Mouse (Mus musculus) frontal cortex, adult 2 months (tissue): ENCODE results near the gene Ubfd1. TPM values are rescaled to one million over a fixed set of nuclear protein-coding genes. Genes with fewer than 3 reads are reported as not detected.
A peak's percentile ranks its signal among the peaks of the same experiment; 100 is the strongest.

Experiments
- DNase-seq, 2 experiments: peaks; one replicate each; pipeline ENCODE4 v3.0.0; 2022; ENCODE audit warnings: low spot score in 1 of 2; ENCODE audit errors: extremely low spot score in 1 of 2
- polyA plus RNA-seq: library from polyadenylated mRNA; depleted of rRNA; stranded (reverse); fragments of >200 nt; gene quantifications from 2 replicates; pipeline ENCODE4 v1.2.3, GENCODE M21; 2012; rRNA removed

The Ubfd1 gene
- polyA plus RNA-seq, 1 experiment, result 40.0 TPM

DNA sequence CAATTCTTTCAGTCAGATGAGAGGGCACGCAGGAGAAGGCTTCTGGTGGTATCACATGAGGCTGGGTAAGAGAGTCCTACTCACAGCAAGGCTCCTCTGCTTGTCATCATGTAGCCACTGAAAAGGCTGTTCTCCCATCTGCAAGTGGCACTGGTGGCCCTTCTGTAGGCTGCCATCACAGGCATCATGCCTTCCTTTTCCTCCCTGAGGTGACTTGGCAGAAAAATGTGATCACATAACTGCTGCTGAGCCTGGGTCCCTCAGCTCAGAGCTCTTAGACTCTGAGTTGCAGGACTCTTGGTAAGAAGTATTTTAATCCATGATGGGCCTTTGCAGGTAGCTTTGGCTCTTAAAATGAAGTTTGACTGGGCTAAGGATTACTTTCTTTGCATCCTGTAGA, 14.1 kb downstream of the Ubfd1 start:
- DNase-seq, result no peak

DNA sequence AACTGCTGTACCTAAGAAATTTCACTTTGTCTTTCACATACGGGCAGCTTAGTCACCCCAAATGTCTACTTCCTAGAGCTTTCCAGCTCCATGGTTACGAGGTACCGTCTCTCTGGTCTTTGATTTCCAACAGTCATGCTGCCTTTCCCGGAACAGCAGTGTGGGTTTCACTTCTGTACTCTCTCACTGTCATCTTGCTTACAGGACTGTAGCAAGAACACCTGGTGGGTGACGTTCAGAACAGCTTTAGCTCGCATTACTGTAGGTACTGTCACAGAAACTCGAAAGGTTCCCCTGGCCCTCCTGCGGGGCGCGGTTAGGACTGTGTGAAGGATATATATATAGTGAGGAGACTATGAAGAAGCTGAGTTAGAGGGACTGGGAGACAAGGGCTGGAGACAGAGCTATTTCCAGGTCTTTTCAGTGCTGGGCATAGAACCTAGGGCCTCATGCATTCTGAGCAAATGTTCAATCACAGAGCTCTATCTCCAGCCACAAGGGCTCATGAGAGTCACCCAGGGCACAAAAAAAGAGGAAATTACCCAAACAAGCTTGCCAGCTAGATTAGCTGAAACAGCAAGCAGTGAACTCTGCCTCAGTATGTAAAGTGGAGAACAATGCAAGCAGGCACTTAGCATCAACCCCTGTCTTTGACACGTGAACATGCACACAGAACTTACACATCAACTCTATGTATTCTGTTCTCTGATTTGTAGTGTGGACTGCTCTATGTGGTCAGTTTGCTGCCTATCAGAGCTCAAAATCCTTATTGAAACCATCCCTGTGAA, 20.4 kb downstream of the Ubfd1 start:
- DNase-seq, result no peak

DNA sequence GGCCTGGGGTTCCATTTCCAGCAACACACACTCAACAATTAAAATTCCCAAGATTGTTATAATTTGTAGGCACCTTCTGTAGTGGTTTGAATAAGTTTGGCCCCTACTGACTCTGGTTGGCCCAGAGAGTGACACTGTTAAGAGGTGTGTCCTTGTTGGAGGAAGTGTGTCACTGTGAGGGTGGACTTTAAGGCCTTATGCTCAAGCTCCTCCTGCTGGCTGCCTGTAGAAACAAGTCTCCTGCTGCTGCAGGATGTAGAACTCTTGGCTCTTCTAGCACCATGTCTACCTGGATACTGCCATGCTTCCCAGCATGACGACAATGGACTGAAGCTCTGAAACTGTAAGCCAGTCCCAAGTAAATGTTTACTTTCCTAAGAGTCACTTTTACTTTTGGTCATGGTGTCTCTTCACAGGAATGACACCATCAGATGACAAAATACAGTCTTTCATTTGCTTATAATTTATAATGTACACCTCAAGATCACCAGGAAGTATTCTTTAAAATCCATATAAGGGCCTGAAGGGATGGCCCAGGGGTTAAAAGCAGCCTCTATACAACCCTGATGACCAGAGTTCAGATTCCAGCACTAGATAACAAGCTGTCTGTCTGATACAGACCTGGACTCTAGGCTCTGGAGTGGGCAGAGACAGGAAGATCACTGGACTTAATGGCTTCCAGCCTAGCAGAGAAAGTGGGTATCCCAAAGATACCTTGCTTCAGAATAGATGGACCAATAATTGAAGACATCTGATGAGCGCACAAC, 27.8 kb downstream of the Ubfd1 start:
- no peak for DNase-seq

DNA sequence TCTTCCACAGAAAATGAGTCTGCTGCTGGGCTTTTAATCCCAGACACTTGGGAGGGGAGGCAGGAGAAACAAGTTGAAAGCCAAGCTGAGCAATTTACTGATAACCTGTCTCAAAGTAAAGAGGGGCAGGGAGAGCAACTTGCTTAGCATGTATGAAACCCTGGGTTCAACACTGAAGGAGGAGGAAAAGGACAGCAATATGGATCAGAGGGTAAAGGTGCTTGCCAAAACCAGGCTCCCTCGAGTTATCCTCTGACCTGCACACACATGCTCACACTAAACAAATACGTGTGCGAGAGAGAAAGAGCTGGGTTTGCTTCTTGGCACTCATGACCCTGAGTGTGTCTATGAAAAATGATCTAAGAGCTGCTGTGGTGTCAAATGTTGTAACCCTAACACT, 31.0 kb downstream of the Ubfd1 start:
- DNase-seq, result no peak

DNA sequence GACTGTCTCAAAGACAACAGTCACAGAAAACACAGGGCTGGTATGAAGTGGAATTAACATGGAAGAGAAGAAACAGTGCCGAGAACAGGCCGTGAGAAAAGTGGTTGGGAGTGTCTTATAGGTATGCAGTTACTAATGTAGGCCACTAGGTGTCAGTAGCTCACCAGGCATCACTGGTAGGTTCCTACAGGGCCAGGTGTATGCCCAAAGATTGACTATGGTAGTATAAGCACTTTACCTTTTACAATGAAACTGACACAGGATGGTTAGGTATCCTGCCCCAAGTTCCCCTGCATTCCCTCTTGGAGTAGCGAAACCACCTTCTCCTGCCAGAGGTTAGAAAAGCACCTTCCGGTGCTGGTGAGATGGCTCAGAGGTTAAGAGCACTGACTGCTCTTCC, 32.2 kb downstream of the Ubfd1 start:
- peak in 1 of 2 experiments; percentile 58 for DNase-seq

DNA sequence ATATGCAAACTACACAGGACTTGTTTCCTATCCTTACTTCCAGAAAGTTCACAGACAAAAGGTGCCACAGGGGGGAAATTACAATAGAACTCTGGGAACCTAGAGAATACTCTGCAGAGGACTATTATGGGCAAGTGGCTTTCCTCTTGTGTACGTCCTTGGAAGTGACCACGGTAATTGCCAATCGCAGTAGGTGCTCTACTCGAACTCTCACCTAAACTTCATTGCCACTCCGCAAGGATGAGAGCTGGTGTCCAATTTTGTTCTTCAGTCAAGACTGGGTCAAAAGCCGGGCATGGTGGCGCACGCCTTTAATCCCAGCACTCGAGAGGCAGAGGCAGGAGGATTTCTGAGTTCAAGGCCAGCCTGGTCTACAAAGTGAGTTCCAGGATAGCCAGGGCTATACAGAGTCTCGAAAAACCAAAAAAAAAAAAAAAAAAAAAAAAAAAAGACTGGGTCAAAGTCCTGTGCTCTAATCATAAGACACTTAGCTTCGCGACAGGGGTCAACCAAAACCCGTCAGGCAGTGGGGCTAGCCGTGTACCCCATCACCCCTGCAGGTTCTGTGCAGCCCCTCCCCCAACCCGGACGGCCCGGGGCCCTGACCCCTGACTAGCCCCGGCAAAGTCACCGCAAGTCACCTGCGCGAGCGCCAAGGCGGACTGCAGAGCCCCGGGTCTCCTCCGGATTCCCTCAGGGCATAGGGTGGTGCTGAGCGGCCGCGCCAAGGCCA, 34.2 kb downstream of the Ubfd1 start:
- DNase-seq, result peak in 1 of 2 experiments; percentile 29

DNA sequence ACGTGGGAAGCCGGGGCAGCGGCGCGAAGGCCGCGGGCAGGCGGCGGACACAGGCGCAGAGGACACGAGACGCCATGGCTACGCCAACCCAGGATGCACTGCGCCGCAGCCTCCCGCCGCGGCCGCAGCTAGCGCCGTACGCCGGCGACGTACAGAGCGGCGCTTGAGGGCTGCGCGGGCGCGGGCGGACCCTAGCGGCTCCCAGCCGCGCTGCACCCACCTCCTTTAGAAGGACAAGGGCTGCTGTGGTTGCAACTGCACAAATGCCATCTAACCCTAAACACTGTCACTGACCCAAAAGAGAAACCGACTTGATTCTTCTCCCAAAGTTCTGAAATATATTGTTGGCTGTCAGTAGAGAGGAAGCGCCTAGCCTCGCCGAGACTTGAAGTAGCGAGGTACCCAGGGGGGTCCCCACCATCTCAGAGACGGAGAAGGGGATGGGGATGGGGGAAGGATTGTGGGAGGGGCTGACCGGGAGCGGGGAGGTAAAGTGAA, 34.8 kb downstream of the Ubfd1 start, which contains the start of gene Ndufab1:
TSS of gene Ndufab1 (minus strand) at position 140 of the 498 bp plus-strand sequence.
- peak; percentile 60 to 89 for DNase-seq

DNA sequence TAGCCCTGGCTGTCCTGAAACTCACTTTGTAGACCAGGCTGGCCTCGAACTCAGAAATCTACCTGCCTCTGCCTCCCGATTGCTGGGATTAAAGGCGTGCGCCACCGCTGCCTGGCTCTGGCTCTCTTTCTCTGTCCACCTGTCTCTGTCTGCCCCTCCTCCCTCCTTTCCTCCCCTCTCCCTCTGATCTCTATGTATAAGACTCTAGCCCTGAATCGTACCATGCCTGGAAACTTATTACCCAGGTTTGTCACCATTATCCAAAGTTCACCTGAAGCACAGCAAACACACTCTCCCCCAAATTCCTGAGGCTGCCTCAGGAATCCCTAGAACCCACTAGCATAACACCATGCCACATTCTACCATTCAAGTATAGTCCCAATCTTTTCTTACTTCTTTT, 41.2 kb downstream of the Ubfd1 start:
- DNase-seq, result no peak

DNA sequence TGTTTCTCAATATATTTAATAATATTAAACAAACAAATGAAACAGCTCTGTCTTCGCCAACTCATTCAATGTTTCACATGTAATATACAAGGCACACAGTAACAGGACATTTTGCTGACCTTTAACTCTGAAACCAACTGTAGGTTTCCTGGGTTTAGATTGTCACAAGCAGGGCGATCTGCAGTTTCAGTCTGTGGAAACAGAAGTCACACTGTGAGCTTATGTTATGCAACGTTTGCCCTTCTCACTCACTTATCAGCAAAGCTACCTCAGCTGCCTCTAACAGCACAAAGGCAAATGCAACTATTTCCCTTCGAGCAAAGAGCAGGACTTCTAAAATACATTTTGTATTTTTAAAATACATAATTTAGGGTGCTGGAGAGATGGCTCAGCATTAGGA, 56.5 kb downstream of the Ubfd1 start:
- DNase-seq, result no peak

DNA sequence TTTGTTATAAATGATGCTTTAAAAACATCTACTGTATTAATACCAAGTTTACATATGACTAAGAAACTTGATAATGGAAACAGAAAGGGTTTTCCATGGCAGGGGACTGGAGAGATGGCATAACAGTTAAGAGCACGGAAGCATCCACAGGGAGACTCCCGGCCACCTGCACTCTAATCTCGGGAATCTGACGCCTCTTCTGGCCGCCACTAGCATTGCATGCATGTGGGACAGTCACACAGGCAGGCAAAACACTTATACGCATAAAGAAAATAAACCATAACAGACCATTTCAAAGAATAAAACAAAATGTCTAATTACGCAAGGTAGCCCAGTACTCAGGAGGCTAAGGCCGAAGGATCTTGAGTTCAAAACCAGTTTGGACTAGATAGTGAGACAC, 58.7 kb downstream of the Ubfd1 start:
- DNase-seq, result no peak

DNA sequence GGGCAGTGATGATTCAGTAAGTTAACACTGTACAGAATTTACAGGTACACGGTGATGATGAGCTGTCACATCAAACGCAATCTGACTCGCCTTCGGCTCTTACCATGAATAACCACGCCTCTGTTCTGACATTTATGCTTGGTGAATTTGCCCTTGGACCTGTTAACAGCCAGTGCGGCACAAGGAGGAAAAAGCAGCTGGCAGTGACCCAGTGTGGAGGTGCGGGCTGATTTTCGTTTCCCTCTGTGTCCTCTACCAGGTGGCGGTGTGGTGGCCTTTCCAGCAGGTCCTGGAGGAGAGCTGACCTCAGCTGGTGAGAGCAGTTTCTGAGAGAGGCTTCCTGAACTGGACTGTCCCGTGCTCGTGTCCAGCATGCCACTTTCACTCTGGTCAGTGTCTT, 60.0 kb downstream of the Ubfd1 start:
- DNase-seq, result no peak

Other genes starting within 250 kb of the Ubfd1 start
- gene Scnn1b, start 202.1 kb upstream of the Ubfd1 start, polyA plus RNA-seq, result 0.22 and 0.27 TPM in 2 replicates
- gene Cog7, start 85.5 kb upstream of the Ubfd1 start, polyA plus RNA-seq, result 31.3 and 33.4 TPM in 2 replicates
- 29.2 and 34.3 TPM in 2 replicates for gene Gga2, start 46.0 kb upstream of the Ubfd1 start, polyA plus RNA-seq
- gene Ears2, start 88 bp downstream of the Ubfd1 start, polyA plus RNA-seq, result 5.6 and 6.0 TPM in 2 replicates
- gene Ndufab1, start 34.7 kb downstream of the Ubfd1 start, polyA plus RNA-seq, result 231 and 248 TPM in 2 replicates
- 1.7 and 2.1 TPM in 2 replicates for gene Palb2, start 65.8 kb downstream of the Ubfd1 start, polyA plus RNA-seq
- 121 and 123 TPM in 2 replicates for gene Dctn5, start 65.9 kb downstream of the Ubfd1 start, polyA plus RNA-seq
- 3.1 and 3.4 TPM in 2 replicates for gene Plk1, start 92.3 kb downstream of the Ubfd1 start, polyA plus RNA-seq
- gene Ern2, start 119.0 kb downstream of the Ubfd1 start, polyA plus RNA-seq, result 0.17 and 0.20 TPM in 2 replicates
- gene Chp2, start 152.3 kb downstream of the Ubfd1 start, polyA plus RNA-seq, result 2.2 and 2.7 TPM in 2 replicates
- 502 and 539 TPM in 2 replicates for gene Prkcb, start 221.6 kb downstream of the Ubfd1 start, polyA plus RNA-seq